Mouse (Mus musculus) brain, embryonic 14.5 days (tissue): ENCODE measurements at regions not wholly inside any gene's neighbourhood (a gene's known extent, or its start where the extent isn't known, plus 50 kb on each side); places are given as distances from the start of the nearest gene placed in this dataset.

ENCODE experiments used
- CTCF ChIP-seq: fragments of 200-500 bp; IDR thresholded peaks from 2 replicates; pipeline ENCODE4 v1.5.1; 2012; ENCODE audit warnings: inconsistent platforms, mild to moderate bottlenecking, moderate library complexity, borderline replicate concordance; ENCODE audit not compliant: insufficient read depth, insufficient read length; ENCODE audit errors: extremely low read depth
- POLR2A ChIP-seq: fragments of 200-500 bp; IDR thresholded peaks from 2 replicates; pipeline ENCODE4 v1.6.1; 2012; ENCODE audit warnings: mild to moderate bottlenecking, inconsistent platforms, borderline replicate concordance; ENCODE audit not compliant: poor library complexity, insufficient read depth, insufficient read length, severe bottlenecking; ENCODE audit errors: extremely low read depth

GRCm38 (mm10) chr1:35981226-35981625, 87.0 kb upstream of the Hs6st1 start:
- TF ChIP-seq POLR2A (no peak), CTCF (no peak)
